Mouse (Mus musculus) lung, embryonic 16.5 days (tissue): Measurements from ENCODE around the gene P4ha3. TPM values are rescaled to one million over a fixed set of nuclear protein-coding genes. Genes with fewer than 3 reads are reported as not detected.
"Not testable (repeated sequence)": the region's sequence is repeated elsewhere in the genome, so short reads cannot be mapped to it uniquely, and the experiment has no call there.

Experiments
- ATAC-seq: fragments of 200-750 bp; cut with Nextera tagmentation; 2 replicates; pipeline ENCODE4 v1.8.0; 2017; ENCODE audit warnings: low read depth, mild to moderate bottlenecking, moderate library complexity
- H3K27ac ChIP-seq: fragments of 300-500 bp; sonication (generic); 2 replicates; pipeline ENCODE4 v1.5.1; 2014; ENCODE audit warnings: mild to moderate bottlenecking, control low read depth, low read length
- H3K27me3 ChIP-seq: fragments of 300-500 bp; sonication (generic); 2 replicates; pipeline ENCODE4 v1.6.1; 2014; ENCODE audit warnings: low read depth, low read length, mixed read lengths; ENCODE audit not compliant: control insufficient read depth, insufficient read depth
- H3K36me3 ChIP-seq: fragments of 300-500 bp; sonication (generic); 2 replicates; pipeline ENCODE4 v1.6.1; 2014; ENCODE audit warnings: low read length; ENCODE audit not compliant: control insufficient read depth, insufficient read depth
- H3K4me1 ChIP-seq: fragments of 300-500 bp; sonication (generic); replicated peaks from 2 replicates; pipeline ENCODE4 v1.6.1; 2014; ENCODE audit warnings: low read length, mixed read lengths; ENCODE audit not compliant: control insufficient read depth, insufficient read depth
- H3K4me2 ChIP-seq: fragments of 300-500 bp; sonication (generic); 2 replicates; pipeline ENCODE4 v1.6.1; 2014; ENCODE audit warnings: low read depth, low read length, control low read depth
- H3K4me3 ChIP-seq: fragments of 300-500 bp; sonication (generic); 2 replicates; pipeline ENCODE4 v1.5.1; 2014; ENCODE audit warnings: mild to moderate bottlenecking, low read length, control low read depth
- H3K9ac ChIP-seq: fragments of 300-500 bp; sonication (generic); 2 replicates; pipeline ENCODE4 v1.6.1; 2014; ENCODE audit warnings: low read length, control low read depth
- H3K9me3 ChIP-seq: fragments of 300-500 bp; sonication (generic); 2 replicates; pipeline ENCODE4 v1.6.1; 2016; ENCODE audit warnings: low read length; ENCODE audit not compliant: control insufficient read depth
- WGBS: fragments of 180-500 bp; shearing (Covaris S2); extraction: QIAGEN DNeasy Blood & Tissue Kit; methylation state at CpG from one replicate; pipeline ENCODE4 v1.1.7; 2014; 5-methylcytosine and 5-hydroxymethylcytosine counted together
- polyA plus RNA-seq: library from polyadenylated mRNA; unstranded; fragments of >200 nt; fragmentation: Nextera tagmentation; extraction: Ambion mirVana; gene quantifications from 2 replicates; pipeline ENCODE4 v1.2.1, GENCODE M21; 2015

The P4ha3 gene
- polyA plus RNA-seq: 15.5 and 17.2 TPM in 2 replicates

GRCm38 (mm10) chr7:100285383-100285782, at the start of gene P4ha3:
TSS of gene P4ha3 (plus strand) at chr7:100285520.
- H3K4me2 ChIP-seq: peak within 1 kb of the TSS; percentile 80
- H3K4me3 ChIP-seq: peak within 1 kb of the TSS; percentile 62
- H3K27ac ChIP-seq: peak within 1 kb of the TSS; percentile 98
- peaks cover 42% of the 10 kb centered on the region for H3K4me1 ChIP-seq
- H3K9me3 ChIP-seq: no peaks in the 10 kb centered on the region
- H3K27me3 ChIP-seq: no peaks in the 10 kb centered on the region
- under 1% methylated on average over 52 of the region's 53 CpGs for WGBS
- no peaks in the 10 kb centered on the region for H3K36me3 ChIP-seq
- ATAC-seq: peak; percentile 35
- H3K9ac ChIP-seq: peak within 1 kb of the TSS; percentile 78

GRCm38 (mm10) chr7:100238271-100238670, 47.0 kb upstream of the P4ha3 start:
- no peak overlapping the region for H3K4me2 ChIP-seq
- no peaks in the 10 kb centered on the region for H3K36me3 ChIP-seq
- H3K27me3 ChIP-seq: no peaks in the 10 kb centered on the region
- WGBS: 75% methylated on average over 1 of the region's 1 CpGs
- H3K4me3 ChIP-seq: no peak overlapping the region
- no peaks in the 10 kb centered on the region for H3K4me1 ChIP-seq
- H3K27ac ChIP-seq: no peak overlapping the region
- ATAC-seq: no peak
- no peak overlapping the region for H3K9ac ChIP-seq
- no peaks in the 10 kb centered on the region for H3K9me3 ChIP-seq

- no peak for ATAC-seq
- no peak overlapping the region for H3K4me3 ChIP-seq
- H3K9ac ChIP-seq: no peak overlapping the region
- no peak overlapping the region for H3K4me2 ChIP-seq
- no peaks in the 10 kb centered on the region for H3K9me3 ChIP-seq
- no peaks in the 10 kb centered on the region for H3K36me3 ChIP-seq
- 82% methylated on average over 2 of the region's 2 CpGs for WGBS
- no peaks in the 10 kb centered on the region for H3K4me1 ChIP-seq
- no peaks in the 10 kb centered on the region for H3K27me3 ChIP-seq
- H3K27ac ChIP-seq: no peak overlapping the region
Measured at GRCm38 (mm10) chr7:100240601-100241000, 44.7 kb upstream of the P4ha3 start.

DNA sequence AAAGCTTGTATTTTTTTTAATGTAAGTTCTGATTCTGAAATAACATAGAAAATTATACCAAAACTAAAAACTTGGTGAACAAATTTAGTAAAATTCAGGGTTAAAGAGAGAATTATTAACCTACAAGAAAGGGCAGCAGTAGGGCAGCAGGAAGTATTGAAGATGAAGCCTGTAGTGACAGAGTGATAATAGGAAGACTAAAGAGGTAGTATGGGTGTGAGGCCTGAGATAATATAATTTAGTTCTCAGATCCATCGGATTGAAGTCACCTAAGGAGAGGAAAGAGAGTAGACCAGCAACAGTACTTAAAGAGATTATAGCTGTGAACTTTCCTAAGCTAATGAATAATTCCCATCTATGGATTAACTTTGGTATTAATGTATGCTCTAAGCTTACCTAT, 42.3 kb upstream of the P4ha3 start:
- Histone ChIP-seq H3K9me3 (no peaks in the 10 kb centered on the region), H3K36me3 (no peaks in the 10 kb centered on the region), H3K9ac (no peak overlapping the region), H3K4me1 (no peaks in the 10 kb centered on the region), H3K4me2 (no peak overlapping the region), H3K27ac (no peak overlapping the region), H3K4me3 (no peak overlapping the region), H3K27me3 (no peaks in the 10 kb centered on the region)
- ATAC-seq: no peak
- 62% methylated on average over 1 of the region's 1 CpGs for WGBS

DNA sequence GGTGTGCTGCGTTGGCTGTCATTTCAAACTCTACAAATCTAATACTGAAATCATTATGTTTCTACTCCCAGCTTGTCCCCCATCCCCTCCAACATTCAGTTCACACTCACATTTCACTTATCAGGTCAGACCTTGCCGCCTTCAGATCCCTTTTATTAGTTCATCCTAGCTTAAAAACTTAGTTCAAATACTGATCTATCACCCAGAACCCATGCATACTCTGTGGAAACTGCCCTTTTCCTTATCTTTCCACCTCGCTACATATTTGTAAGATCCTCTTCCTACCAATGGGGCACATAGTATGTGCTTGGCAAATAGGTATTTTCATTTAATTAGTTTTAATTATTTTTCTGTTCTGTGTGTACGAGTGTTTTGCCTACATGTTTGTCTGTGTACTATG, 41.1 kb upstream of the P4ha3 start:
- Histone ChIP-seq H3K27me3 (no peaks in the 10 kb centered on the region), H3K4me3 (no peak overlapping the region), H3K9ac (no peak overlapping the region), H3K9me3 (no peaks in the 10 kb centered on the region), H3K27ac (no peak overlapping the region), H3K4me1 (no peaks in the 10 kb centered on the region), H3K36me3 (no peaks in the 10 kb centered on the region), H3K4me2 (no peak overlapping the region)
- ATAC-seq: no peak
- WGBS: 81% methylated on average over 4 of the region's 4 CpGs

- Histone ChIP-seq H3K4me3 (no peak overlapping the region), H3K36me3 (no peaks in the 10 kb centered on the region), H3K4me1 (no peaks in the 10 kb centered on the region), H3K27me3 (no peaks in the 10 kb centered on the region), H3K9me3 (no peaks in the 10 kb centered on the region), H3K27ac (no peak overlapping the region), H3K4me2 (no peak overlapping the region), H3K9ac (no peak overlapping the region)
- ATAC-seq: no peak
- WGBS: 89% methylated on average over 3 of the region's 3 CpGs
Measured at GRCm38 (mm10) chr7:100245176-100245575, 40.1 kb upstream of the P4ha3 start.

DNA sequence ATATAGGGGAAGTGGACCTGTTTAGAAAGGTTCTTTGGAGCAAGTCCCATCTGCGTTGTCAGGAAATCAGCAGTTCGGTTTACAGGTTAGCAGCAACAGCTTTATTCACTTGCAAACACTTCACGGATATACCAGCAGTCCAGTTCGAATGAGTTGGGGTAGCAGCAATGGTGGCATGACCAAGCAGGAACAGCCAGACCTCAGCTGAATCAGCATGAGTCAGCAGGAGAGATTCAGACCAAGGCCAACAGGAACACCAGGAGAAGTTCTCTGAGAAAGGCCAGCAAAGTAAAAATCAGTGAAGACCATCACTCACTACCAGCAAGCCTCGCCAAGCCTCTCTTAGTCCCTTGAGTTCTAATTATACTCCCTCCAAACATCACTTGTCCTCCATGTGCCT, 34.7 kb upstream of the P4ha3 start:
- no peak overlapping the region for H3K9ac ChIP-seq
- H3K4me1 ChIP-seq: no peaks in the 10 kb centered on the region
- no peak for ATAC-seq
- no peaks in the 10 kb centered on the region for H3K9me3 ChIP-seq
- H3K36me3 ChIP-seq: peaks cover 3% of the 10 kb centered on the region
- 94% methylated on average over 5 of the region's 5 CpGs for WGBS
- no peak overlapping the region for H3K4me2 ChIP-seq
- H3K27me3 ChIP-seq: no peaks in the 10 kb centered on the region
- H3K27ac ChIP-seq: no peak overlapping the region
- H3K4me3 ChIP-seq: no peak overlapping the region

GRCm38 (mm10) chr7:100262350-100262749, 23.0 kb upstream of the P4ha3 start:
- Histone ChIP-seq H3K4me1 (no peaks in the 10 kb centered on the region), H3K27ac (no peak overlapping the region), H3K4me2 (no peak overlapping the region), H3K9ac (no peak overlapping the region), H3K27me3 (no peaks in the 10 kb centered on the region), H3K4me3 (no peak overlapping the region), H3K36me3 (no peaks in the 10 kb centered on the region), H3K9me3 (no peaks in the 10 kb centered on the region)
- ATAC-seq: no peak
- WGBS: 90% methylated on average over 3 of the region's 3 CpGs

- not testable (repeated sequence) for H3K27ac ChIP-seq, H3K9me3 ChIP-seq, H3K9ac ChIP-seq, H3K4me3 ChIP-seq, H3K36me3 ChIP-seq, ATAC-seq, H3K4me1 ChIP-seq, H3K4me2 ChIP-seq, H3K27me3 ChIP-seq
- 51% methylated on average over 16 of the region's 17 CpGs for WGBS
Measured at GRCm38 (mm10) chr7:100264934-100265333, 20.4 kb upstream of the P4ha3 start.

DNA sequence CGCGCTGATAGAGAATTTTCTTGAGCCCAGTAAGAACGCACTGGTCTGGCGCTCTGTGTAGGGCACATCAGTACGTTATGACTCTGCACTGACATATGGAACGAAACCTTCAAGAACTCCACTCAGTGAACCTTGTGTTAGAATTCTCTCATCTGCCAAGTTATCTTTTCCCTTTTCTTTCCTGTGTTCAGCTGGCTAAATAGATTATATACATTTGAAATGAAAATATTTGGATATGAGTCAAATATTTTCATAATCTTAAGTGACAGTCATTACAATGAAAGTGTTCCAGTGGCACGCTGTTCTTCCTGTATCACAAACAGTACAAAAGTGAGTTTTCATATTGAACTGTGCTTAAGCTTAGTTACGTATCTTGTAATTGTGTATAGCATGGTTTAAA, 13.0 kb upstream of the P4ha3 start:
- Histone ChIP-seq H3K27ac (no peak overlapping the region), H3K9ac (no peak overlapping the region), H3K4me1 (no peaks in the 10 kb centered on the region), H3K9me3 (no peaks in the 10 kb centered on the region), H3K36me3 (no peaks in the 10 kb centered on the region), H3K27me3 (no peaks in the 10 kb centered on the region), H3K4me2 (no peak overlapping the region), H3K4me3 (no peak overlapping the region)
- no peak for ATAC-seq
- WGBS: 67% methylated on average over 8 of the region's 8 CpGs
